Mouse (Mus musculus): ENCODE measurements around the gene Adgra3.

Adgra3 gene

DNA sequence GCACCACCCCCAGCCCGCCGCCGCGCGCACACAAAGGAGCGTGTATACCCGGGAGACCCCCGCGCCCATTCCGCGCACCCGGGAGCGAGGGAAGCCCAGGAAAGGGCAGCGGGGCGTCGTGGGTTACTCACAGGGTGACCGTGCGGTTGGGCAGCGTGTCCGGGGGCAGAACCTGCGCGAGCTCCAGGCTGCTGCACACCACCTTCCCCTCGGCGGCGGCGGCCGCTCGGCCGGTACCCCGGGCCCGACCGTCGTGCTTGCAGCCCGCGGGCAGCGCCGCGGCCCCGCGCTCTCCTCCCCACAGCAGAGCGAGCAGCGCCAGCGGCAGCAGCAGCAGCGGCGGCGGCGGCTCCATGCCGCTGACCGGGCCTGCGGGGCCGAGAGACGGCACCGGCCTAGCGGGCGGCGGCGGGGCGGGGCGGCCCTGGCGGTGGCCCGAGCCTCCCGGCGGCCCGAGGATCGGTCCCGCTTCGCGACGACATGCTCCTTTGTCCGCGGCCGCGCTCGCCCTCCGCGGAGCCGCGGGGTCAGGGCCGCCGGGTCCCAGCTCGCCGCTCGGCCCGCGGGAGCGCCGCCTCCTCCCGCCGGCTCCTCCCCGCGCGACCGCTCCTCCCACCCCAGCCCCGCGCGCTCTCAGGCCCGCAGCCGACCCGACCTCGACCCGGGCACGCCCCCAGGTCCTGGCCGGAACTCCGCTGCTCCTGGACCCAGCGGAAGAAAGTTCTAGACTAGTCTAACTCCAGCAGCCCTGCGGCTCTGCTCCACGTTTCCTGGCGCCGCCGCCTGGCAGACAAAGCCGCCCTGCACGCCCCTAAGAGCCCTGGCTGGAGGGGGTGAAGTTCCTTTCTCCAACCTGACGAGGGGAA lies at the start of gene Adgra3:
Gene Adgra3 (minus strand): TSS at position 586 of the 866 bp plus-strand sequence.
- DNase-seq (ENCODE audit: low read depth, low spot score), result no peak

DNA sequence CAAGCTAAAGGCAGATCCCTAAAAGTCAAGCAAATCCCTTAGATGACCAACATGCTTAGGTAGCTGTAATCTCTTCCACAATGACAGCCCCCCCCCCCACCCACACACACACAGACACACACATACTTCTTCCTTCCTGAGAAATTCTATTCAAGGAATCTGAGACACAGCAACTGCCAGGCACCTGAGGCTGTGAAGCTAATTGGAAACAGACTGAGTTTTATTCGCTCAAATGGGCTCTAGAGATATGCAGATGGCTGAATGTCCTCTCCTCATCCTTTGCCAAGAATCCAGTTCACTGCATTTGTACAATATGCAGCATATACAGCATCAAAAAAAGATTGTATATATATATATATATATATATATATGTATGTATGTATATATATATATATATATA lies 24.6 kb upstream of the Adgra3 start:
- peak; percentile 9 for DNase-seq (ENCODE audit: low read depth, low spot score)

DNA sequence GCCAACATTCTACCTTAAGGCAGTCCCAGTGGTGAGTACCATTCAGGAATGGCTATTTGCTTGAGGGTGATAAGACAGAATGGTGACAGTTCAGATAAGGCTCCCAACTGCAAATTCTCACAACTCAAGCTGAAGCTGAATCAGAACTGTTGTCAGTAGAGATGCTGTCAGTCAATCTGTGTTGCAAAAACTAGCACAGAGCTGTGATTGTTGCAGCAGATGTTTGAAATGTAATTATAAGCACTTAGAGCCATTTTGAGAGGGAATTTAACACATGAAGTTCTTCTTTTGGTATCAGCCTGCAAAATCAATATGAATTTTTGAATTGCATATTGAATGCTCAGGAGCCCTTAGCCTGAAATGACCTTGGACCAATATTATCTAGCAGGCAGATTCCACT lies 15.4 kb upstream of the Adgra3 start:
- peak; percentile 29 for DNase-seq (ENCODE audit: low read depth, low spot score)

DNA sequence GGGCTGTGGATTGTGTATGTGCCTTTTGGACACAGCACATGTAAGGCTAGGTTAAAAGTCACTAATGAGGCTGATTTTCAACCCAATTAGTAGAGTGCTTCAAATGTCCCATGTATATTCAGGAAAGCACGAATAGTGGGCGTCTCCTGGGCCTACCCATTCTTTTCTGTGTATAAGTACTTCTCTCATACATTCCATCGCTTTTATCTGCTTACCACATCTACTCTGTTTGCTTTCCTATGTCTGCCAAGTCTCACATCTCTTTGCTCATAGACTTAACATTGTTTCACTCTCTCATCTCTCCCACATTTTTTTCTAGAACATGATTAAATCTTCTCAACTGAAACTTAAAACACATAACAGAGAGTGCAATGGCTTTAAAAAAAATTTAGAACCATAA lies 5.4 kb upstream of the Adgra3 start:
- DNase-seq (ENCODE audit: low read depth, low spot score), result no peak

DNA sequence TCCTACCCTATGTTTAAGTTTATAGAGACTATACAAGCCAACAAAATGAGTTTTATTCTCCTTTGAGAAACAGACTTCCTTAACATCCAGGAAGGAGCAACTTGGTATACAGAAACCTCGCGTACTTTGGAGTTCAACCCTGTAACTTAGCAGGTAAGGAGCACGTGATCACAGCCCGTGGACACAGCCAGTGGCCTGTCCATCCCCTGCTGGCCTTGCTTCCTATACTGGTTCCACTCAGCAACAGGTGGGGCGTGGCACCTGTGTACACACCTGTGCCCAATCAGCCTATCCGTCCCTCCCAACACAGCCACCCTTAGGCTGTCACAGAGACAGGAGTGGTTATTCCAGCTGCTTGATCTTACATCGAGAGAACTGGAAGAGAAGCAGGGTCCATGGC lies 780 bp upstream of the Adgra3 start:
- DNase-seq (ENCODE audit: low read depth, low spot score), result no peak

DNA sequence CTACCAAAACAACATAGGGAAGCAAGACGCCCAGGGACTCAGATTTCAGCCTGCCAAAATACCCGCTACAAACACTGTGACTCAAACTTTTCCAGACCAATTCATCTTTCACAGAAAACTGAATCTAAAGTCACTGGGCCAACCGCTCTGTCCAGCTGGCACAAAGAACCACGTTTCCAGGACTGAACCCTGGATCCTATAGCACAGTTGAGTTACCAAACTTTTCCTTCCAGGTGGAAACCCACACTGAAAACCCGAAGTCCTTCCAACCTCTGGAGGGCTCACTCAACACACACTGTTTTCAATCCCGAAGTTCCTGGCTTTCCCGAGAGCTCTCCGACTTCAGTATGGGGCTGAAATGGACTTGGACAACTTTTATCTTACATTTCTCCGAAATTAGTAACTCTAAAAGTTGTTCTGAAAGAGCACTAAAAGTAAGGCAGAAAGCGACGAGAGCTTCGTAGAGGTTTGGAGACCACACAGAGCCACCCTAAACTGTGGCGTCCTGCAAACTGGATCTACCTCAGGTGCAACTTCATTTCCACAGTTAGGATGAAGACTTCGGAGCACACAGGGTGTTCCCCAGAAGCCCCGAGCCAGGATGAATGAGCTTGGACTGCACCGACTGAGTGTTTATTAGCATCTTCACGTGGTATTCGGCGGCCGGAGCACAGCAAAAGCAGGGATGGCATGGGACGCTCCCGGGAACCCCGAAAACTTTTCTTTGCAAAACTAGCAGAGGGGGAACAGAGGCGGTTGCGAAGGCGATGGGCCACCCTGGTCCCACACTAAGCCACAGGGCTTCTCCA lies 990 bp downstream of the Adgra3 start:
- DNase-seq (ENCODE audit: low read depth, low spot score), result no peak

DNA sequence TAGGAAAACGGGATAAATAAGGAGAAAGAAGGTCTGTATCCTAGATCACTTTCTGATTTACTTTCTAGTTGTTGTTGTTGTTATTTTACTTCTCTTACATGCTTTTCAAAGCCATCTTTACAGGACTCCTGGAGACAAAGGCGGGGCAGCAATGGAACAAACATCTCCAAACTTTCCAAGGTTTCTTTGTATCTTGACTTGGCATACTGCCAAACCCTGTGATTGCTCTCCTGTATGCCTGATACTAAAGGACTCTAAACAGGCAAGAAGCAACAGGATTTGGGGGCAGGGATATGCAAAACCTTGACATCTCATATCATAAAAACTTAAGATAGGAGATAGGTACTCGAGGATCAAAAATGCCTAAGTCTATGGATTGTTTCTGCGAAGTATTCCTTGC lies 6.3 kb downstream of the Adgra3 start:
- DNase-seq (ENCODE audit: low read depth, low spot score), result no peak

DNA sequence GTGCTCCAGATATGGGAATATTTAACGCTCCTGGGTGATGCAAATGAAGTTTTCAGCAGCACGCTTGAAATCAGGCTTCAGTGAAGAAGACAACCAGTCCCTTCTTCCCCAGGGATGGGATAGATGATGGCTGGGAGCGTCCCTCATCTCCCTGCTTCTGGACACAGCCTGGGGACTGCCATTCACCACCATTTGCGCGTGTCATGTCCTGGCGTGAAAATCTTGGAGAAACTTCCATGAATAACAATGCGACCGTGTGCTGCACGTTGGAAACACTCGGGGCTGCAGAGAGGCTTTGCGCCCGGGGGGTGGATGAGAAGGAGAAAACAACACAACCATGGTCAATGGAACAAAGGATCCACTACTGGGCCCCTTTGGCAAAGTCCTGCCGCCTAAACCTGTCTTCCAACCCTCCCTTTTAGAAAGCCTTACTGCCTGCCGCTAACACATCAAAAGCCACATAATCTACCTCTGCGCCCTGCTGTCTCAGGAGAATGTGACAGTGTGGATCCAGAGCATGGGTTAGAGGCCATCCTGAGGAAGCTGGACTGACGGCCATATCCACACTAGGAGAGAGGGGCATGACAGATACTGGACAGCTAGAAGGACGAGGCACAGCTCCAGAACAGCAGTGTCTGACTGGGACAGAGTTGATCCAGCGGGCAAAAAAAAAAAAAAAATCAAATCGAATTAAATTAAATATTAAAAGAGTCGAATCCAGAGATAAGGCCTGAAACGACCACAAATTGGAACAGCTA lies 8.0 kb downstream of the Adgra3 start:
- DNase-seq (ENCODE audit: low read depth, low spot score), result no peak

DNA sequence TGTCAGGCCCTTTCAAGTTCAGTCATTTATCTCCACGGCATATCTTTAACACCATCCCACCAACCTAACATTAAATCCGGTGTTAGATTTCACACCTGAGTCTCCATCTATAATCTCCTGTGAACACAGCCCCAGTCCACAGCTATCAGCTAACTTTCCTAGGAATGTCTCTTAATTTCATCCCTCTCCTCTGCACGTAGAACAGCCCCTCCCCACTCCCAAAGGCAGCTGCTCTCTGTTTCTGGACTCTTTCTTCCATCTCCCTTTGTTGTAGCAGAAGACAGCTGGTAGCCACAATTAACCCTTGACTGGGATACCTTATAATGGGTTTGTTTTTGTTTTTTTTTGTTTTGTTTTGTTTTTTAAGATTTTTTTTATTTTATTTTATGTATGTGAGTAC lies 8.8 kb downstream of the Adgra3 start:
- DNase-seq (ENCODE audit: low read depth, low spot score), result no peak

DNA sequence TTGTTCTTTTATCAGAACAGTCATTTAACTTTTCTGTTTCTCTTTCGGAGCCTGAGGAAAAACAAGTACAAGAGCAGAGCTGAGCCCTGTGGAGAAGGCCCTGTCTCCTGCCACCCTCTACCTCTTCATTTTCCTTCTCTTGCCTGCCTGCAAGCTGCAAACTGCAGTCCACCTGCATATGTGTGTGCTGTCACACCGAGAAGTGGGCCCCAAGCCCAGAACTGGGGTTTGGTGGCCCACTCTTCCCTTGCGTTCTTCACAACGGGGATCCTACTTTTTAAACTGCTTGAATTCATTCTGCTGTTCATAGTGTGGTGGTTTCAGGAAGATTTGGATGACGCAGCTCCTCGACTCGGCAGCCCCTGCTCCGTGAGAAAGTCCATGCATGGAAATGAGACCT lies 9.3 kb downstream of the Adgra3 start:
- no peak for DNase-seq (ENCODE audit: low read depth, low spot score)

DNA sequence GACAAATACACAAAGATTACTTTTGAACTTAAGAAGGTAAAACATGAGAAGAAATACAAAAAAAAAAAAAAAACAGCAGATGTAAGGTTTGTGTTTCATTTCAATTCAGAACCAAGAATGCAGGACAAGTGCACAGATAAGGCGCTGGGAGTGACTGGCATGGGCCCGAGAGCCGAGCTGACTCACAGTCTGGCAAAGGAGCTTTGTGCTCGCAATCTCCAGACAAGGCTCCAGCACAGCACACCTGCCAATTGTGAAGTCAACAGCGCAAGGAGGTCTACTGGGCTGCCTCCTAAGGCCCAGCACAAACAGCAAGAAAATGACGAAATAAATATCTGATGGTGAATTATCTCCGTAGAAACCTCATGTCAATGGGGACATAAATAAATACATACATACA lies 9.8 kb downstream of the Adgra3 start:
- DNase-seq (ENCODE audit: low read depth, low spot score), result no peak

DNA sequence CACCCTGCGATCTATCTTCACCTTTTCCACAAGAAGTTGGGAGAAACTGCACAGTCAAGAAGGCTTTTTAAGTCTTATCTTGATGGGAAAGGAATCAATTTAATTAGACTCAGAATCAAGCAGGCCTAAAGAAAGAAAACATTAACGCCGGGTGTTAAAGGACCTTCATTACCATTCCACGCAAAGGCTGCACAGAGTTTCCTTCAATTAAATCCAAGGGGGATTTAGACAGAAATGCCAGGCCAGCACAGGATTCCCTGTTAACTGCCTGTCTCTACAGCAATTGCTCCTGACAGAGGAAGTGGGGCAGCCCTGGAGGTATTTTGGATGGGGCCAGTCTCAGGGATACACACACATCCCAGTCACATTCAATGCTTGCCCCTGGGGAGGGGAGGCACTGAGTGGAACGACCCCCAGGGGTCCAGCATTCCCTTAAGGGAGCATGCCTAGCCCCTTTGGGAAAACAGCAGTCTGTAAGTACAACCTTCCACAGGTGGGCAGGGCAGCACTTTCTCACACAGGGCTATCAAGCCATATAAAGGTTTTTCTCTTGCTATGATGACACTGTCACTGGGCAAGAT lies 10.4 kb downstream of the Adgra3 start:
- no peak for DNase-seq (ENCODE audit: low read depth, low spot score)

DNA sequence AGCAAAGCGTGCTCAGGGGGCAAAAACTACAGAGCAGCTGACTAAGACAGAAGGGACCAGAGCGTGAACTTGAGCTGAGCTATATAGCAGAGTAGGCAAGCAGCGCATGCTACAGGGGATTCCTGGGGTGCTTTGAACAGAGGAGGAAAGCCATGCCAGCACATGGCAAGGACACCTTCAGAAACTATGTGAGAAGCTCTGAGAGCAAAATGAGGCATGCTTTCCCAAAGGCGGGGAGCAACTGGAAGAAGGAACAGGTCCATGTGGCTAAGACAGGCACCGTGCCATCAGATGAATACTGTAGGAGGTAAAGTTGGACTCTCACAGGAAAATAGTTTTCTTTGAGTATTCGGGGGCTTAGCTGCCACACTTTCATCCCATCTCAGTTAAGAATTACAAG lies 13.6 kb downstream of the Adgra3 start:
- no peak for DNase-seq (ENCODE audit: low read depth, low spot score)

DNA sequence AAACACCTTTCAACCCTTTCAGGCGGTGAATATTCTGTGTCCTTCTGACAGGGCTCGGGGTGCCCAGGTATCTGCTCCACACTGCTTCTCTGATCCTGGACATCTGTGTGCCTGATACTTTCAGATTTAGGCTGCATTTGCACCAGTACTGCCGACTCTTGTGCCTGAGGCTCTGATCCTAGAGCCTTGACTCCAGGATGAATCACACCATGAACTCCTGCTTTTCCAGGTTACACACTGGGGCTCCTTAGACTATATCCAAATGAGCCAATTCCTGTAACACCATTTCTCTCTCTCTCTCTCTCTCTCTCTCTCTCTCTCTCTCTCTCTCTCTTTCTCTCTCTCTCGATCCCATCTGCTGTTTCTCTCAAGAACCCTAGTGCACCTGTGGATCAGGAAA lies 15.1 kb downstream of the Adgra3 start:
- no peak for DNase-seq (ENCODE audit: low read depth, low spot score)

DNA sequence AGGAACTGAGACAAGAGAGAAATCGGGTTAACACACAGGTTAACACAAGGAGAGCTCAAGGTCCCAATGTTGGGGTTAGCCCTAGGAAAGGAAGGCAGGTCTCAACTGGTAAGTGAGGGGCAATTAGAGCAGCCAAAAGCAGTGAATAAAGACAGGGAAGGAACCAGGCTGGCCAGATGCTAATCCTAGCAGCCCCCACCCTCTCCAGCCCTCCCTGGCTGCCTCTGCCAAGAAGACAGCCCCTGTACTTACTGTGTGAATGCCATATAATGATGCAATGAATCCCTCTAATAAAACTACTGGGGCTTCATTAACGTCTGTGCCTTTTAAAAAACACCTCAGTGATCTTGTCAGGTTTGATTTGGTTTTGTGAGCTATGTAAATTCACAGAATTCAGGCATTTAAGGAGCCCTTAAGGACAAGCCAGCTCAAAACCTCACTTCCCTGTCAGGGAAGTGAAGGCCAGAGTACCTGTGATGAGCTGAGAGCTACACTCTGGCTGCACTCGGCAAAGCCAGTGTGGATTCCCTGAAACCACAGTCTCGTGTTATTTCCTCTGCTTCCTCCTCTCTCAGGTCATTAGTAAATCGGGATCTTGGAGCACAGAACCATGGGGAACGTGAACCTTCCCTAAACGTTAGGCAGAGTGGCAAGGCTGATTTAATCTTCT lies 16.4 kb downstream of the Adgra3 start:
- DNase-seq (ENCODE audit: low read depth, low spot score), result no peak

DNA sequence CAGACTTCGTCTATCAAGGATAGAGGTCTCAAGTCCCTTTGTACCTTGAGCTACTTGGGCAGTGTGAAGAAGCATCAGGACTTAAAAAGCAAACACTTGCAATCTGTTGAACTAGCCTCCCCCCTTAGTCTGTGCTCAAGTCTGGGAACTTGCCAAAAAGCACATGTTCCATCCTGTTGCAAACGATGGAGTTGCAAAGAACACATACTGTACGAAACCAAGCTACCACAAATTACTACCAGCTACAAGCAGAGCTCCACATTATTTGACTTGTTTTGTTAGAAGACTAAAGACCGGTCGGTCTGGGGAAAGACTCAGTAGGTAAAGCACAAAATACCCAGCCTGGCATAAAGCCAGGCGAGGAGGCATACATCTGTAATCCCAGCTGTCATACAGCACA lies 19.3 kb downstream of the Adgra3 start:
- DNase-seq (ENCODE audit: low read depth, low spot score), result no peak

DNA sequence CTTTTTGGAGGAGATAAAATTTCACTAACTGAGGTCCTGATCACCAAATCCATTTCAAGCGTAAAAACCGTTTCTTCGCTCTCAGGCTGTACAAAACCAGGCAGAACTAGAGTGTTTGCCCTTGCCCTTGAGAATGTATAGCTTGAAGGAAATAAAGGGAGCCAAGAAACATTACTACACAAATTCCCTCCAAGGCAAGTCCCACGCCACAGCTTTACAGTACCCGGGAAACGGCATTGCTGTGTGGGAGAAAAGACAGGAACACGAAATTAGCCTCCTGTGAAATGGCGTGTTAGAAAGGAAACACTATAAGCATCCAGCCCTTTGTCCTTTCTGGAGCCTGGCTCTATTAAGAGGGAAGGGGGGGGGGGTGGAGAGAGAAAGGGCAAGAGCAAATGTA lies 21.1 kb downstream of the Adgra3 start:
- DNase-seq (ENCODE audit: low read depth, low spot score), result no peak

DNA sequence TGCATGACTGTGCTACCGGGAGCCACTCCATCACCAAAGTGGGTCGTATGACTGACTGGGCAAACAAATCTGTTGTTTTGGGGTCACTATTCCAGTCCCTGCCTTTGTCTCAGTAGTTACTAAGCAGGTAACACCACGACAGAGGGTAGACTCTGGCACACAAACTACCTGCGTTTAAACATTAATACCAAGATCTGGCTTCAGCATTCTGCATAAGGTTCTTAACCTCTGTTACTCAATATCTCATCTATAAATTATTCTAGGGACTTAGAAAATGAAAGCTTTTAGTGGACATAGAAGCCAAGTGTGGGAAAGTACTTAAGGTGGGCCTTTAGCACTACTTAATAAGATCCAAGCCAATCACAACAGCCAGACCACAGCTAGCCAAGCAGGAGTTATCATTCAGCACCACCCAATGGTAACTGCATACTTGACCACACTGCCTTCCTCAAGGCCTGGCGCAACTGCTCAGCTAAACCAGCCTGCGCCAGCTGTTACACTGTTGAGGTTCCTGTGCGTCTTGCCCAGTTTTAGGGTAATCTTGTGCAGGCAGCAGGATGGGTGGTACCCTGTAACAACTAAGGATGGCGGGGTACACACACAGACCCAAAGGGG lies 23.8 kb downstream of the Adgra3 start:
- no peak for DNase-seq (ENCODE audit: low read depth, low spot score)

DNA sequence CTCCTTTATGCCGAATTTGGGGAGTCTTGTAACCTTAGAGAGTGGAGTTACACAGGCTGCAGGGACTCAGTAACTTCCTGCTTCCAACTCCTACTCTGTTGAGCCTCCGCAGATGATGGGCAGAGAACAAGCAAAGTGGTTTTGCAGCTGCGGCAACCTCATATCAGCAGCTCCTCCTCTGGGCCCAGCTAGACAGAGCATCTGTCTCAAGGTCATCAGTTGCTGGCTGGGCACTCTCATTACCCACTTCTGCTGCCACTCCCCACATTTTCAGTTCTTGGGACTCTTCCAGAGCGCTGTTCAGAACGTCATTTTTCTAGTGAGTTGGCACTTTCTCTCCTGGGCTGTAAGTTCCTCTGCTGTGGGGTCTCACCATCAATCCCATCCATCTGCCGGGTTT lies 24.6 kb downstream of the Adgra3 start:
- DNase-seq (ENCODE audit: low read depth, low spot score), result no peak

DNA sequence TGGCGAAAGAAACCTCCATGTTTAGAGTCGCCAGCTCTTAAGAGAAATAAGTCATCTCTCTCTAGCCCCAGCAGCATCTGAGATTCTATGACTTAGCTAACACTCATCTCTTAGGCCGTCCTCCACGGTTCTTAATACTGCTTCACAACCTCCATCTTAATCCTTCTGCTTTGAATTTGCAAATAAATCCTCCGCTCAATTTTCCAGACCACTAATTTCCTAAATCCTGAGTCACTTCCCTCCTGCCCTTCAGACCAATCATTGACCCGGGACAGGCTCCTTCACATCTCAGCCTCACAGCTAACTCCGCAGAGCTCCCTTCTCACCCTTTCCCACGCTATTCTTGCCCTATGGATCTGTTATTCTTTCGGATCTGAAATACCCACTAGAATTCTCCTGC lies 25.1 kb downstream of the Adgra3 start:
- DNase-seq (ENCODE audit: low read depth, low spot score), result no peak

DNA sequence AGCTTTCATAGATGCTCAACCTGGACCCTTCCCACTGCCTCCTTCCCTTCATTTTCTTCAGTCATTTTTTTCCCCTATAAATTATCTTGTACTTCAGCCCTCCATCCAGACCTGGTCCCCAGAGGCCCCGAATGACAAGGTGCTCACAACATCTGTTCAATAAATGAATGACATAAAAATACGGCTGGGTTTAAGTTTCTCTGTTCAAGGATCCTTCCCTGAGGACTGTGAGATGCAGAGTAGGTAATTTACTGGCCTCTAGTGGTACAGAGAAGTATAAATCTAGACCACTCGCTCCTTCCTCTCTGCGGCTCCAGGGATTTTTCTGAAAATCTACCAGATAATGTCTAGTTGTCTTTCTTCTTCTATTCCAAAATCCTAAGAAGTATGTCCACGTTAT lies 26.5 kb downstream of the Adgra3 start:
- DNase-seq (ENCODE audit: low read depth, low spot score), result no peak

All from telencephalon, adult 2 months (tissue).